Mouse (Mus musculus): ENCODE data around the gene Grip1.
A peak's percentile ranks its signal among the peaks of the same experiment; 100 is the strongest.

Grip1 gene

DNA sequence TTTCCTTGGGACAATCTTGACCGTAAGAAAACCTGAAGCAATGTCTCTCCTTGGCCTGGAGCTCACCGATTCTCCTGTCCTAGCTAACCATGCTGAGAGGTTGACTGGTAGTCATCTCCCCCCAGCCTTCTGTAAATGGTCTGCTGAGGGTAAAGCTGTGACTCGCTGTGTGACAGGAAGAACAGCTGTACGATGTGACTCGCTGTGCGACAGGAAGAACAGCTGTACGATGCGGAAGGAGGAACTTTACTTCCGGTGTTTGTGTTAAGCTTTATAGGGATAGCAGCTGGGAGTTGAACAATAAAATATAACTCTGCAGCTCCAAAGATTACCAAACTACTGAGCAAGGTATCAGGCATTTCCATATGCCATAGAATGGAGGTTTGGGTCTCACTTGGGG lies 119.5 kb downstream of the Grip1 start:
- DNase-seq (ENCODE audit: low read depth, low spot score): no peak

DNA sequence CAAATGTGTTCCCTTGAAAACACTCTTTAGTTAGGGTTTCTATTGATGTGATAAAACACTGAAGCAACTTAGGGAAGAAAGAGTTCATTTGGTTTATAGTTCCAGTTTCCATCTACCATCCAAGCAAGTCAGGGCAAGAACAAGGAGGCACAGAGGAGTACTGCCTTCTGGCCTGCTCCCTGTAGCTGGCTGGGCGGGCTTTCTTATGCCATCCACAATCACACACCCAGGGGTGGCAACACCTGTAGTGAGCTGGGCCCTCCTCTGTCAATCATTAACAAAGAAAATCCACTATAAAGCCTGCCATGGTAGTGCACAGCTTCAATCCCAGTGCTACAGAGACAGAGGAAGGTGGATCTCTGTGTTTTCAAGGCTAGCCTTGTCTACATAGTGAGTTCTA lies 122.2 kb downstream of the Grip1 start:
- no peak for DNase-seq (ENCODE audit: low read depth, low spot score)

DNA sequence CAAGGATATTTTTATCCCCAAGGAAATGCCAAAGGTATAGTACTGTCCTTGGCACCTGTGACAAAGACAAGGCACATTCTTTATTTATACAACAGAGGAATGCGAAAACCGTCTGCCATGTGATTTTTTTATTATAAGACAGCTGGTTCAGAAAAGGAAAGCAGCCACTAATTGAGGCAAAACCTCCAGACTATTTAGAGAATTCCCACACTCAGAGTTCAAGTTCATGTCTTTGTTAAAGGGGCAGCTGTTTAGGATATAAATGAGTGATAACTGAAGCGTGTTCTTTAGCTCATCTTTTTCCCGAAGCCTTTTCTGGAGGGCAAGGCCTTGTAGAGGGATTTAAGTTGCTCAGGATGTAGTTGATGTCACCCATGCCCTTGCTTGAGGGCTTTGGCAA lies 126.4 kb downstream of the Grip1 start:
- no peak for DNase-seq (ENCODE audit: low read depth, low spot score)

DNA sequence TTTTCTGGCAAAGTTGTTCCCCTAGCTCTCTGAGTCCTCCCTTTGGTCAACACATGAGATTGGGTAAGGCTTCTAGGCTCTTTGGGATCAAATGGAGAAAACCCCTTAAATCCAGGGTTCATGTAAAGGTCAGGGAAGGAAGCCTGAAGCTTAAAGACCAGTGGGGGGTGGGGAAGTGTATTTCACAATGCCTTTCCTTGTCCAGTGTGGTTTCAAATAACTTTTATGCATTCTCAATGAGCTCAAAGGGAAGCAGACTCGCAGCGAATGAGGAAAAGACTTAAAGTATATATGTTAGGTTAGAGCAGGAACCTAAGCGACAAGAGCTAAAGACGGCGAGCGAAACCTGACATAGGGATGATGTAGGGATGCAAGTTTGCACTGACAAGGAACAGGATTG lies 131.0 kb downstream of the Grip1 start:
- no peak for DNase-seq (ENCODE audit: low read depth, low spot score)

DNA sequence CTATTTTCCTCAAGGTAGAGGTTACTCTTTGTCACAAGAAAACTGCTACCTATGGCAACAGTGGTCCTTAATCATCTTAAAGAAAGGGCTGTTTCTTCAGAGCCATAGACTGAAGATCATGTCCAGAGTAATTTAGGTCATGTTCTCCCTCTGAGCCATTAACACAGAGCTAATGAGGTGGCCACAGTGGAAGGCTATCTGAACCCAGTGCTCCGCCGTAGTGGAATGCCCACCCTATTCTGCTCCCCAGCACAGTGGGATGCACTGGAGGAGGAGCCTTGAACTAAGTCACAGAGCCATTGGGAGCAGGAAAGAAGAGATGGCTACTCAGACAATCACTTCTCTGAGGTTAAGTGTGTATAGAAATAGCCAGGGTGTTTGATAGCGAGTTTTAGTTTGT lies 133.3 kb downstream of the Grip1 start:
- no peak for DNase-seq (ENCODE audit: low read depth, low spot score)

DNA sequence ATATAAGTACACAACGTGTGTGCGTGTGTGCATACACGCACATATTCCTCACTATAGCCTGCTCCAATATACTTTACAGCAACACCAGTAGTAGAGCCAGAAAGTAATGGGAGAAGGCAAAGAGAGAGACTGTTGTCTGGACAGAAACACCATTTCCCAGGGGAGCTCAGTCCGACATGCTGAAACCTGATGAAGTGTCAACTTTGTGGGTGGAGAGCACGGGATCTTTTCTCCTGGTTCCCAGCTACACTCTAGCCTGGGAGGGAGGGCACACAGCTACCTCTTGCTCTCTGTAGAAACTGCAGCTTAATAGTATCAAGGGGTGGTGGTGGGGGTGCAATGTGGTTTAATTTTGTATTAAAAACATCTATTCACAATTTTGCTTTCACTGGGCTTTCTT lies 143.2 kb downstream of the Grip1 start:
- DNase-seq (ENCODE audit: low read depth, low spot score): no peak

DNA sequence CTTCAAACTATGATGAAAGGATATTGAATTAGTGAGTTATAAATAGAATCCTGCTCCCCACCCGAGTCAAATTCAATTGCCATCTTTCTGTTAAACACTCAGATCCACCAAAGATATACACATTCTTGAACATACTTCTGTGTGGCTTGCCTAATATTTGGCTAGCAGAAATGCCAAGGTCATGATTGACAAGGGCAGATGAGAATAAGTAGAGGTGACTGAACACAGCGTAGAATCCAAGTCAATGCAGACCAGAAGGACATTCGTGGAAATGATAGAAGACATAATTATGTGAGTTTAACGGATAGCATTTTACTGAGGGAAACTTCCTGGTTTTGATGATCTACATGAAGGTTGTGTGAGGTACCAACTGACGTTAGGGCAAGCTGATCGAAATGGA lies 153.9 kb downstream of the Grip1 start:
- DNase-seq (ENCODE audit: low read depth, low spot score): no peak

DNA sequence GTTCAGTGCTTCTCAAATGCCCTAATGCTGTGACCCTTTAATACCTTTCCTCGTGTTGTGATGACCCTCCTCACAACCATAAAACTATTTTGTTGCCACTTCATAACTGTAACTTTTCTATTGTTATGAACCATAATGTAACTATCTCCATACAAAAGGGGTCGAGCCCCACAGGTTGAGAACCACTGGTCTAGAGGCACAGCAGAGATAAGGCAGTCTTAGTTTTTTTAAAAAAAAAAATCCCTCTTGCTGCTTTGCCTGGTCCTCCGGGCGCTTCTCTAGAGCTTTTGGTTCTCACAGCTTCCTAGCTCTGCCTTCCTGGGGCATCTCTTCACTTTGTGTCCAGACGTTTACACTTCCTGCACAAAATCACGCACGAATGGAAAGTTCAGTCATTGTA lies 155.4 kb downstream of the Grip1 start:
- DNase-seq (ENCODE audit: low read depth, low spot score): no peak

DNA sequence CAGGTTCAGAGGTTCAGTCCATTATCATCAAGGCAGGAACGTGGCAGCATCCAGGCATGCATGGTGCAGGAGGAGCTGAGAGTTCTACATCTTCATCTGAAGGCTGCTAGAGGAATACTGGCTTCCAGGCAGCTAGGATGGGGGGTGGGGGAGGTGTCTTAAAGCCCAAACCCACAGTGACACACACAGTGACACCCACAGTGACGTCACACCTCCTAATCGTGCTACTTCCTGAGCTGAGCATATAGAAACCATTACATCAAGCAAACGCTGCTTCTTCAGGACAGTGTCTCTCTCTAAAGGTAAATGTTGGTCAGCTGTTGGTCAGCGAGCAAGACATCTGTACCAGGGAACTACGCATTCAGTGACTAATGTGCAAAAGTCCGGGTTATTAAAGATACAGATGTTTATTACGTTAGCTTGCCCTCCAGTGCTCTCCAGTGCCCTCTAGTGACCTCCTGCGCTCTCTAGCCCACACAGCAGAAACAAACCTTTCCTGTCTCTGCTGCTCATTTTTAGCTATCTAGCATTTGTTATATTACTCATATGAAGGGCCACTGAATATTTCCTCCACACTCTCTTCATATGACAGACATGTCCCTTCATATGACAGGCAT lies 156.8 kb downstream of the Grip1 start:
- peak; percentile 9 for DNase-seq (ENCODE audit: low read depth, low spot score)

DNA sequence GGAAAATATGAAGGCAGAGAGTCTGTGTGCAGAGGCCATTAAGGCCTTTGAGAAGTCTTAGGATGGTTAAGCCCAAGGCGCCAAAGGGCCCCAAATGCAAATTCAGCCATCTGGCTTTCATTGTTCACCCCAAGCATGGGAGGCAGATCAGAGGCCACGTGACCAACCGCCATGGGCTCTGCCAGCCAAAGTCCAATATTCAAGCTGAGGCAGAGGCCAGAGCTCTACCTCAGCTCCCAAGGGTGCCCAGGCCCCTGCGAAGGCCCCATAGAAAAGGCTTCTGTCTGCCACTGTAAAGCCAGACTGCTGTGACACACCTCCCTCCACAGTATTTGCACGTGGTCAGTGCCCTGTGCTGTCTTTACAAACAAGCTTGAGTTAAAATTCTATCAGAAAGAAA lies 158.4 kb downstream of the Grip1 start:
- no peak for DNase-seq (ENCODE audit: low read depth, low spot score)

DNA sequence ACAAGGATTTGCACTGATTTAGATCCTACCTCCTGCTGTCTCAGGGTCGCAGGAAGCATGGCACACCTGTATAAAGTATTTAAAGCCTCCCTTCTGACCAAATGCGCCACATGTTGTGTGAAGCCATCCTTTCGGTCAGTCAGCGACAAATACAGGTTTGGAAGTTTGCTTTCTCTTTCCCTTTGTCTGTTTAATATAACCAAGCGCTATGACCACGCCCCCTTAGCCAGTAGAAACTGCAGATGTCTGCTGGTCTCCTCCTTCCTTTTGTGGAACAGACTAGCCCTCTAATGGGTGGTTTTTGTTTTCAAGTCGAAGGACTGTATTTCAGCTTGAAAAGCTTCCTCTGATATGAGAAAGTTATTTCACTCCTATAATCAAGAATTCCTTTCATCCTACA lies 161.1 kb downstream of the Grip1 start:
- DNase-seq (ENCODE audit: low read depth, low spot score): no peak

DNA sequence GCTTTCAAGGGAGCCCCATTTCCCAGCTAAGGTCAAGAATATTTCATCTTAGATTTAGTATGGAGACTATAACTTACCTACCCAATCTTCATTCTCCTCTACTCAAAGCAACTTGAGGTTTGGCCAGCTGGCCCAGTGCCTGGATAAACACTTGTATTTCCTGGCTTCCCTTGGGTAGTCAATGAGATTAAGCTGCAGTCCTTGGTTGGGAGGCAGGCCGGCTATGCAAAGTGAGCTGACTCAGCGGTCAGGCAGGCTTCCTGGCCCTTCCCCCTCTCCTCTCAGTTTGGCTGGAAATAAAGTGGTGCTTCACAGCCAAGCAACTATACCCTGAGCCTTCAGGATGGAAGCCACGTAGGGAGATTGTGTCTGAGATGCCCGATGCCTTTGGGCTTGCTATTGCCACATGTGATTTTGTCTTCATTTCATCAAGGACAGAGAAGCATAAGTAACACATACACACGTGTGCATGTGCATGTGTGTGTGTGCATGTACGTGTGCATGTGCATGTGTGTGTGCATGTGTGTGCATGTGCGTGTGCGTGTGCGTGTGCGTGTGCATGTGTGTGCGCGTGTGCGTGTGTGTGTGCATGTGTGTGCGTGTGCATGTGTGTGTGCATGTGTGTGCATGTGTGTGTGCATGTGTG lies 161.7 kb downstream of the Grip1 start:
- no peak for DNase-seq (ENCODE audit: low read depth, low spot score)

DNA sequence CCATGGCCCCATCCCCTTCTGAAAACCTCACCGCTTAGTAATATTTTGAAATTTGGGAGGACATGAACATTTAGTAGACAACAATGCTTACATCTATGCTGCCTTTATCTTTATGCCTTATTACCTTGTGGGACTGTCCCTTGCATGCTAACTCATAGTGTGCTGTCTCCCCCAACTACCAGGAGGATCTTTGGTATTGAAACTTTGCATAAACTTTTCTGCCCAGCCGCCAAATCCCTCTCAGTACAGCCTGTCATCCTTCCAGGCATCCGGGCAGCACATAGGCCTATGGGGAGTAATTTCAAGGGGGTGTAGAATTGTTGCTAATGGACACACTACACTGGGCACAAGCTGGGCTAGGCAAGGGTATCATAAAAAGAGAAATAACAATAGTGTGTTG lies 162.4 kb downstream of the Grip1 start:
- DNase-seq (ENCODE audit: low read depth, low spot score): no peak

DNA sequence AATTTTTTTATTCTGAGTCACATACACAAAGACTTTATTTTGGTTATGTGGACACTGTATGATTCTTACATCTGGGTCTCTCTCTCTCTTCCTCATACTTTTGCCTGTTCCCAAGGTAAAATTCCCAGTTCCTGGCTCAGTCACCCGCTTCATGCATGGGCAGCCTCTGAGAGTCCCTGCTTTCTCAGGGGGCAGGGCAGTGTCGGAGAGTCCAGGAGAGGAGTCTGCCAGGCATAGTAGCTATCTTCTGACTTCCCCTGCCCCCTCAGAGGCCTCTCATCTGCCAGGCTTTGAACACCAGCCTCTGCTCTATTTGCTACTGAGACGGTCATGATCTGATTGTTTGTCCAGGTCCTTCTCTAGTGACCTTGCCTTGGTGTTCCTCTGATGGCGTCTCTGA lies 175.0 kb downstream of the Grip1 start:
- DNase-seq (ENCODE audit: low read depth, low spot score): no peak

DNA sequence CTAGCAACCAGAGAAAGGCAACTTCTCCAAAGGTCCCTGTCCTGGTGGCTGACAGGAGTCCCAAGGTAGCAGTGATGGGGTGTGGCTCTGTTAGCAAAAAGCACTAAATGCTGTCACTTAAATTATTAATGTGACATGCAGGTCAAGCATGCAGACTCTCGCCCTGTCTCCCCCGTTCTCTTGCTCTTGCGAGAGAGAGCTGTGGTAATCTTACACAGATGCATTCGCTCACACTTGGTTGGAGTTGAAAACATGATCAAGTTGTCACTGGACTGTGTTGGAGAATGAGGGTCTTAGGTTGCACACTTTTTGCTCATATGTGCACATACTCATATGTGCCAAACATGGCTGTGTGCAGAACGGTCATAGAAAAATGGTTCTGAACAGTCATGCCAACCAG lies 176.8 kb downstream of the Grip1 start:
- no peak for DNase-seq (ENCODE audit: low read depth, low spot score)

DNA sequence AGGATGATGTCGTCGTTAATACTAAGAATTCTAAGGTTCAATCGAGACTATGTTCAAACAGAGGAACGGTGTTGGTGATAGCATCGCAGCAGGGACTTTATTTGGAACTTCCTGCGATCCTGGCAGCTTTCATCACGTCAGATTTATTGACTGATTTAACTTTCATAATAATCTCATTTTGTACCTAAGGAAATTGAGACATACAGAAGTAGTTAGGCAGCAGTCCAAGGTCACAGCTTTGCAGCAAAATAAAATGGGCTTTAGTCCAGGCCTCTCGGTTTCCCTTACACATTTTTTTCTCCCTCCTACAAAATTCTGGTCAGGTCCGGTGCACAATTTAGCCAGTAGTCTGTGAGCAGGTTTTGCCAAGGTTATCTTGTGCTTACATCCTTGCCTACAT lies 178.3 kb downstream of the Grip1 start:
- DNase-seq (ENCODE audit: low read depth, low spot score): no peak

DNA sequence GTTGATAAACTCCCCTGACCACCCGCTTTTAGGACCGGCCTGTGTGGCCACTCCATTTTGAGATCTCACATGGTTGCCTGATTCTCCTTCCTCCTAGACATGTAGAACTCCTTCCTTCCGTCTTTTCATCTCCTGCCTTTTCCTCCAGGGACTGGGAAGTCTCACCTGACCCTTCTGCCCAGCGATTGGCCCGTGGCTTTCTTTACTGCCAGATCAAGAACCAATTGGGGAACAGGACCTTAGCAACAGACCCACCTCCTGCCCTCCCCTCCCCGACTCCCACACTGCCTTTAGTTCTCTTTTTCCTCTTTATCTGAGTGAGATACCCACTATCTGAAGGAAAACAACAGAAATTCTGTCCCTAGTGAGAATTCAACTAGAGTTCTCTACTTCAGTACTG lies 180.9 kb downstream of the Grip1 start:
- no peak for DNase-seq (ENCODE audit: low read depth, low spot score)

DNA sequence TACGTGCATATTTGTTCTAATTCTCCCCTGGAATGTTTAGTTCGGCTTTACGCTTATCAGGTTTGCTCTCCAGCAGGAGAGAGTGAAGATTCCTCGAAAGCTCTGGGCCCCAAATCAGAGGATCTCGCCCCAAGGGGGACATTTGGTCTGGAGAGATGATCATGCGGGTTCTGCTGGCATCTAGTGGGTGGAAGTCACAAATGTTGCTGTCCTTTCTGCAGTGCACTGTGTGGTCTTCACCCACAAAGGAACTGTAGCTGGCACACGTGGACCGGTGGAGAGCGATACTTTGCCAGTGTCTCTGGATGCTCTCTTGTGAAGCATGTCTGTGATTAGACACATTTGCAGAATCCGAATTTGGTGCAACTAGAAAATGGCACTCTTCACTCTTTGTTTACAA lies 186.9 kb downstream of the Grip1 start:
- DNase-seq (ENCODE audit: low read depth, low spot score): no peak

DNA sequence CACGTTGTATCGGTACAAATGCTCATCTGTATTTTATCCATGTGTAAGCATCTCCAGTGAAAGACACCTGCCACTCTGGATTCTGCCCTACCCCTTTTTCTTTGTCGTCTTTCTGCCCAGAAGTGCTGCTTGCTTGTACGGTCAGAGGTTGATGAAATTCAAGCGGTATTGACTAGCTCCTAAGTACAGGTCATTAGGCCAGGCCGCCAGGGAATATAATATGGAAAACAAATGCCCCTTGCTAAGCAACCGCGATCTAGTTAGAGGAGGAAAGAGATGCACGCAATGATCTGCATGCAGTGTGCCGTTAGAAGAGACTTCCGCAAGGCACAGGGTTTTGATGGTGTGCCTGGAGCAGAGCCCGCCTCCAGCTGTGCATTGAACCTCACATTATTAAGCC lies 187.4 kb downstream of the Grip1 start:
- no peak for DNase-seq (ENCODE audit: low read depth, low spot score)

DNA sequence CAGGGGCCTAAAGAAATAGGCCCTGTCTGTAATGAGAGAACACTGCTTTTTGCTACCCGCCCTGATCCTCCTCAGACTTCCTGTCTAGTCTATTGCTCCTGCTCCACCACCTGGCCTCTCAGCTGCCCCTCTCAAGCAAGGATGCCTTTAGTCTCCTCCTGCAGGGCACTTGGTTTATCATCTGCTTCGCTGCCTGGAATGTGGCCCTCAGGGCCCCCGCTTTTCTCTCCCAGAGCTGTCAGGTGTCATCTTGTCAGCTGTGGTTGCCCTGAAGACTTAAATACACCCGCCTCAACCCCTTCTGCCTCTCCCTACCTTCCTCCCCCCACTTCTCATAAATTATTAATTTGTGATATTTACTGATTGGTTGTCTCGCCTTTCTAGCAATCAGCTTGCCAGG lies 190.7 kb downstream of the Grip1 start:
- no peak for DNase-seq (ENCODE audit: low read depth, low spot score)

DNA sequence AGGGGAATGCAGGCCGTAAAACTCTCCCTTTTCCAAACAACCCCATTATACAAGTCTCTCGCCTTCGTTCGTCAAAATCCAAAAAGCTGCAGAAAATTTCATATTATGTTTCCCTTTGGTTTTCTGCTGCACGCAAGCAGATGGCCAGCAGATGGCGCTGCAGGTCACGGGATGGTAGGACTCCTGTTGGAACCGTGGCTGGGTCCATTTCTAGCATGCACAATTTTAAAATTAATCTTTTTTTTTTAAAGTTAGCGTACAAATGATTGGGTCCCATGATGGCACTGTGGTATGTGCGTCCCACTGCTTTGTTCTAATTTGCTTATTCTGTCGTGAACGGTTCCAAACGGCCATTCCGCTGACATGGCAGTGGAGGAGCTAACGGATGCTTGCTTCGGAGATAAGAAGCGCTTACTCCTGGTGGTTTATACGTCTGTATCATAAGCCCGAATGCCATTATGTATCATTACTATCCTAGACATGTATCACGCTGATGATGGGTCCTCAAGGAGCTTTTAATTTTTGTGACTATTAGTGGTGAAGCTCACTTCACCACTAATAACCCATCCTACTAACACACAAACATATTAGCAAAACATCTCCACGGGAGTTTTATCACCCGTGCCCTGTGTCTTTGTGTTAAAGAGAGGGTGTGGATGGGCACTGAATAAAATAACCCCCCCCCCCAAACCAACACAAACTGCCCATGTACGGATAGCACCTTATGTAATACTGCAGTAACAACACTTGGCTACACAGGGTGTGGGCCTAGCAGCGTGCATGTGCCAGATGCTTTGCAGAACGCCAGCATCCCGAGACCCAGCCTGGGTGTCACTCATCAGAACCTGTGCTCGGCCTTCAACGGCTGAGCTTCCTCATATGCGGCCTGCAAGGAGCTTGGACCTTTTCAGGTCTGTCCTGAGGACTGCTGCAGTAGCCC lies 193.1 kb downstream of the Grip1 start:
- no peak for DNase-seq (ENCODE audit: low read depth, low spot score)

DNA sequence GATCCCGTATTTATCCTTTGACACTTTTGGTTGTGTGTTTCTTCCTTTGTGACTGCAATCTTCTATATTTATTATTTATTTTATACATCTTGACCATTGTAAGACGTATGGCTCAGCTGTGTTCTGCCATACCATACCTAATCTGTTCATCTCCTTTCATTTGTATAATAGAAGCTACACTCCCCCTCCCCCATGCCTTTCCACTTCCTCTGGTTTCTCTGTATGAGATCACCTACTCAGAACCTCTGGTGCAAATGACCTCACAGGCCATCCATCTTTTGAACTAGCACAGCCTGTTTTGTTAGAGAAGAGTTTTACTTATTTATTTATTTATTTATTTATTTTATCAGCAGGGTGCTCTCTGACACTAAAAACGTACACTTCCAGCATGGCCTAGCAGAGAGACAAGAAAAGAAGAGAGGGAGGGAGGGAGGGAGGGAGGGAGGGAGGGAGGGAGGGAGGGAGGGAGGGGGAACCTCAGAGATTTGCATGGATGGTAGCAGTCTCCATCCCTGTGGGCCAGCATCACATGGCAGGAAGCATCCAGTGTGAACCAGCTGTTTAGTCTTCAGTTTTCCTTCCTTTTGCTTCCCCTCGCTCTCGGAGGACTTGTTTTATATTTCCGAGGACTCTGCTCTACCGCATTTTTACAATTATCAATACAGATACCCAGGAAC lies 207.2 kb downstream of the Grip1 start:
- no peak for DNase-seq (ENCODE audit: low read depth, low spot score)

All from CD4-positive helper T cell, adult 2 months (primary cell).